Mouse (Mus musculus): ENCODE measurements around the gene Gm21854.
"Not testable (repeated sequence)": the region's sequence is repeated elsewhere in the genome, so short reads cannot be mapped to it uniquely, and the experiment has no call there.

DNA sequence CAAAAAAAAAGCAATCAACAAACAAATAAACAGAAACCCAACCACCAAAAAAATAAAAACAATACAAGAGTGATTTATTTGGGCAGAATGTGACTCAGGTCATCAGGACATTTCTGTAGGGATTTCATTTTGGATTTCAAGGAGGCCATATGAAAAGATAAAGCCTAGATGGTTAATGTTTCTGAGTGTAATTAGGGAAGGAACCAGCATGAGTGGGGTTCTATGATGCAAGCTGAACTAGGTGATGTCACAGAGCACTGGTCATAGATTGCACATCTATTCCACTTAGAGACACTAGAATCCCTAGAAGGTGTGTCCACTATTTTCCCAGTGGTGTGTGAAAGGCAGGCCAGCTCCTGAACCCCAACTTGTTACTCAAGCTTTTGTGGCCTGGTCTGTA, at the start of gene Gm21854:
- TF ChIP-seq CTCF, EP300 (IDR thresholded peaks at IDR 0.05; ENCODE audit: low read depth): not testable (repeated sequence)
